Mouse (Mus musculus) forebrain, embryonic 12.5 days (tissue): ENCODE measurements around the gene Ccnd2. TPM values are rescaled to one million over a fixed set of nuclear protein-coding genes. Genes with fewer than 3 reads are reported as not detected.
A peak's percentile ranks its signal among the peaks of the same experiment; 100 is the strongest.

Experiments
- ATAC-seq: fragments of 200-750 bp; cut with Nextera tagmentation; 2 replicates; pipeline ENCODE4 v1.8.0; 2017; ENCODE audit warnings: moderate TSS enrichment; ENCODE audit not compliant: low FRiP score
- H3K27ac ChIP-seq: fragments of 300-500 bp; sonication (generic); 2 replicates; pipeline ENCODE4 v1.5.1; 2016; ENCODE audit warnings: mild to moderate bottlenecking
- H3K27me3 ChIP-seq: fragments of 300-500 bp; sonication (generic); 2 replicates; pipeline ENCODE4 v1.6.1; 2016; ENCODE audit warnings: mild to moderate bottlenecking
- H3K36me3 ChIP-seq: fragments of 300-500 bp; sonication (generic); replicated peaks from 2 replicates; pipeline ENCODE4 v1.6.1; 2016; ENCODE audit warnings: mild to moderate bottlenecking
- H3K4me1 ChIP-seq: fragments of 300-500 bp; sonication (generic); 2 replicates; pipeline ENCODE4 v1.6.1; 2016
- H3K4me2 ChIP-seq: fragments of 300-500 bp; sonication (generic); 2 replicates; pipeline ENCODE4 v1.6.1; 2016; ENCODE audit warnings: mild to moderate bottlenecking, moderate library complexity
- H3K4me3 ChIP-seq: fragments of 300-500 bp; sonication (generic); replicated peaks from 2 replicates; pipeline ENCODE4 v1.5.1; 2016; ENCODE audit warnings: mild to moderate bottlenecking
- H3K9ac ChIP-seq: fragments of 300-500 bp; sonication (generic); 2 replicates; pipeline ENCODE4 v1.6.1; 2016; ENCODE audit warnings: mild to moderate bottlenecking
- H3K9me3 ChIP-seq: fragments of 300-500 bp; sonication (generic); 2 replicates; pipeline ENCODE4 v1.6.1; 2016
- WGBS: fragments of 180-500 bp; shearing (Covaris S2); methylation state at CpG from one replicate; pipeline ENCODE4 v1.1.7; 2016; 5-methylcytosine and 5-hydroxymethylcytosine counted together
- polyA plus RNA-seq: library from polyadenylated mRNA; unstranded; fragments of >200 nt; fragmentation: Nextera tagmentation; extraction: Ambion mirVana; gene quantifications from 2 replicates; pipeline ENCODE4 v1.2.1, GENCODE M21; 2016

Ccnd2 gene
- polyA plus RNA-seq, result 1,349 and 1,505 TPM in 2 replicates

DNA sequence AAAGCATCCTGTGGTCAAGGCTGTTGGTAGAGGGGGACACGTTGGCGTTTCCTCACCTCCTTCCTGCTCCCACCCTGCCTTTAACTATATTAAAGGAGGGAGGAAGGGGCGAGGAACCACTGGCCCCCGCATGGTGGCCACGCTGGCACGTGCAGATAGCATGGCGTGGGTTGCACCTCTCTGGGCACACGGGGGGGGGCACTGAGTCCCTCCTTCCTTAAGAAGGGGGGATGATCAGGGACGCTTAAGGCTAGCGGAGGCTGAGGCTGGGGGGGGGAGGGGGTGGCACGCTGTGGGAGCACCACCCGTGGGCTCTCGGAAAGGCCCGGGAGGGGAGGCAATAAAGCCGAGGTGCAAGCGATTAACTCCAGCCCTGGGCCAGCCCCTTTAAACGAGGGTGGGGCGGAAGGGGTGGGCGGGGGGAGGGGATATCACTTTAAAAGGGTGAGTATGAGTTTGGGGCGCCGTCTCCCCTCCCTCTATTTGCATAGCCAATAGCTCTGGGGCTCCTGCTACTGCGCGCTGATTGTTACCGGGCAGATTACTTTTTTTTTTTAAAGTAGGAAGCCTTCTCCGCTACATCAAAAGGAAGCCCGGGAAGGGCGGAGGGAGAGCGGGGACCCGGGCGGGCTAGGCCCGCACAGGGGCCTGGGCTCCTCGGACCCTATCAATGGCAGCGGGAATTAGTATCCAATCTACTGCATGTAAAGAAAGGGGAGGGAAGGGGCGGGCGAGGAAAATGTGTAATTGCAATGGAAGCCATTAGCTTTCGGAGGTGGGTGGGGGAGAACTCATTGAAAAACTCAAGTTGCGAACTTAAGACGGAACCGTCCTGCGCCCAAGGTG is at the start of gene Ccnd2:
Gene Ccnd2 (minus strand): TSS at position 88 of the 846 bp plus-strand sequence.
- Histone ChIP-seq H3K9ac (peak within 1 kb of the TSS; percentile 87), H3K4me2 (peak within 1 kb of the TSS; percentile 82), H3K4me3 (peak within 1 kb of the TSS; percentile 76), H3K36me3 (no peaks in the 10 kb centered on the region), H3K4me1 (peaks cover 73% of the 10 kb centered on the region), H3K27me3 (peaks cover 36% of the 10 kb centered on the region), H3K9me3 (no peaks in the 10 kb centered on the region), H3K27ac (peak within 1 kb of the TSS; percentile 90)
- WGBS, result under 1% methylated on average over 39 of the region's 40 CpGs
- ATAC-seq, result peak; percentile 59

GRCm38 (mm10) chr6:127196985-127197384 is 45.0 kb upstream of the Ccnd2 start:
- Histone ChIP-seq H3K36me3 (no peaks in the 10 kb centered on the region), H3K4me1 (no peaks in the 10 kb centered on the region), H3K27ac (no peak overlapping the region), H3K27me3 (no peaks in the 10 kb centered on the region), H3K9ac (no peak overlapping the region), H3K4me3 (no peak overlapping the region), H3K4me2 (no peak overlapping the region), H3K9me3 (no peaks in the 10 kb centered on the region)
- ATAC-seq, result no peak
- WGBS, result 87% methylated on average over 2 of the region's 2 CpGs

GRCm38 (mm10) chr6:127181296-127181695 is 29.3 kb upstream of the Ccnd2 start:
- Histone ChIP-seq H3K4me3 (no peak overlapping the region), H3K27ac (no peak overlapping the region), H3K27me3 (no peaks in the 10 kb centered on the region; the same call in 1 of the 2 replicates), H3K36me3 (no peaks in the 10 kb centered on the region), H3K9me3 (no peaks in the 10 kb centered on the region), H3K4me1 (peaks cover 25% of the 10 kb centered on the region), H3K9ac (no peak overlapping the region), H3K4me2 (no peak overlapping the region)
- 80% methylated on average over 12 of the region's 12 CpGs for WGBS
- no peak for ATAC-seq

DNA sequence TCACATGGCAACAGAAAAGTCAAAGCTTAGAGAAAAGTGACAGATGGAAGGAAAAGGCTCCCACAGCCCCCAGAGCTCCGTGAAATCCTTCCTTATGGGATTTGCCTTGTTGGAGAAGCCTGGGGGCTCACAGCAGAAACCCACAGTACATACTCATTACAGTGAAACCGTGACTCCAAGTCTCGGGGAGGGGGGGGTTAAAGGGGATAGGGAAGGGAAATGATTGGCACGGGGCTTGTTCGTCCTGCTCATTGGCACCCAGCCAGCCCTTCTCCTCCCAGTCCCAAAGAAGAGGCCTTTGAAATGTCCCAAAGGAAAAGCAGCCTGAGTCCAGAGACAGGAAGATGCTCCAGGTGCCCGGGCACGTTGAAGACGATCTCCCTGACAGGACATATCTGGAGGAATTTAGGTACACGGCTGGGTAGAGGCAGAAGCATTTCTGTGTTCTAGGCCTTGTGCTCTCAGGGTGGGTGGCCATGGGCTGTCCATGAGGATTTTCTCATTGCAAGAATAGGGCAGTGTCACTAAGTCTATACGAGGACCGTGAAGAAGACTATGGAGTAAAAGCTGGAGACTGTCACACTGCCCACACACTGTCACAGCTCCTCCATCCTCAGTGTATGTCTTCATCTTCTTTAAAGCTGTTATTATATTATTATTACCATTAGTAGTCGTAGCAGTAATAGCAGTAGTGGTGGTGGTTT is 27.2 kb upstream of the Ccnd2 start:
- Histone ChIP-seq H3K9me3 (no peaks in the 10 kb centered on the region), H3K4me1 (peaks cover 25% of the 10 kb centered on the region), H3K27ac (no peak overlapping the region), H3K27me3 (no peaks in the 10 kb centered on the region; the same call in 1 of the 2 replicates), H3K4me2 (no peak overlapping the region), H3K36me3 (no peaks in the 10 kb centered on the region), H3K4me3 (no peak overlapping the region), H3K9ac (no peak overlapping the region)
- WGBS, result 61% methylated on average over 12 of the region's 12 CpGs
- ATAC-seq, result no peak

GRCm38 (mm10) chr6:127177962-127178361 is 26.0 kb upstream of the Ccnd2 start:
- Histone ChIP-seq H3K9me3 (no peaks in the 10 kb centered on the region), H3K36me3 (no peaks in the 10 kb centered on the region), H3K27ac (no peak overlapping the region), H3K4me2 (no peak overlapping the region), H3K4me1 (peaks cover 25% of the 10 kb centered on the region), H3K4me3 (no peak overlapping the region), H3K27me3 (no peaks in the 10 kb centered on the region; the same call in 1 of the 2 replicates), H3K9ac (no peak overlapping the region)
- ATAC-seq, result no peak
- 84% methylated on average over 7 of the region's 7 CpGs for WGBS

GRCm38 (mm10) chr6:127177441-127177840 is 25.4 kb upstream of the Ccnd2 start:
- H3K36me3 ChIP-seq, result no peaks in the 10 kb centered on the region
- peaks cover 25% of the 10 kb centered on the region for H3K4me1 ChIP-seq
- WGBS, result 46% methylated on average over 4 of the region's 4 CpGs
- ATAC-seq, result no peak
- H3K27me3 ChIP-seq, result no peaks in the 10 kb centered on the region; the same call in 1 of the 2 replicates
- H3K4me2 ChIP-seq, result no peak overlapping the region
- H3K9me3 ChIP-seq, result no peaks in the 10 kb centered on the region
- H3K4me3 ChIP-seq, result no peak overlapping the region
- H3K27ac ChIP-seq, result no peak overlapping the region
- no peak overlapping the region for H3K9ac ChIP-seq

- ATAC-seq, result no peak
- no peak overlapping the region for H3K27ac ChIP-seq
- WGBS, result 91% methylated on average over 11 of the region's 11 CpGs
- H3K4me1 ChIP-seq, result peaks cover 5% of the 10 kb centered on the region; the same call in 1 of the 2 replicates
- H3K27me3 ChIP-seq, result 0 out of 2 replicates have a peak, but pooled peaks cover 4% of the 10 kb centered on the region
- H3K4me3 ChIP-seq, result no peak overlapping the region
- H3K4me2 ChIP-seq, result no peak overlapping the region
- H3K9me3 ChIP-seq, result no peaks in the 10 kb centered on the region
- H3K9ac ChIP-seq, result no peak overlapping the region
- H3K36me3 ChIP-seq, result no peaks in the 10 kb centered on the region
These were observed 20.5 kb upstream of the Ccnd2 start for GRCm38 (mm10) chr6:127172461-127172860.

- Histone ChIP-seq H3K27me3 (0 out of 2 replicates have a peak, but pooled peaks cover 4% of the 10 kb centered on the region), H3K4me1 (no peaks in the 10 kb centered on the region), H3K36me3 (no peaks in the 10 kb centered on the region), H3K27ac (no peak overlapping the region), H3K4me2 (no peak overlapping the region), H3K4me3 (no peak overlapping the region), H3K9ac (no peak overlapping the region), H3K9me3 (no peaks in the 10 kb centered on the region)
- no peak for ATAC-seq
- WGBS, result 87% methylated on average over 8 of the region's 8 CpGs
These were observed 18.7 kb upstream of the Ccnd2 start for GRCm38 (mm10) chr6:127170734-127171133.

- Histone ChIP-seq H3K27me3 (no peaks in the 10 kb centered on the region), H3K27ac (no peak overlapping the region), H3K4me1 (no peaks in the 10 kb centered on the region), H3K36me3 (no peaks in the 10 kb centered on the region), H3K4me2 (no peak overlapping the region), H3K9me3 (no peaks in the 10 kb centered on the region), H3K9ac (no peak overlapping the region), H3K4me3 (no peak overlapping the region)
- WGBS, result 82% methylated on average over 4 of the region's 4 CpGs
- ATAC-seq, result no peak
These were observed 13.7 kb upstream of the Ccnd2 start for GRCm38 (mm10) chr6:127165663-127166062.

- Histone ChIP-seq H3K9ac (no peak overlapping the region), H3K4me3 (no peak overlapping the region), H3K9me3 (no peaks in the 10 kb centered on the region), H3K27ac (no peak overlapping the region), H3K4me2 (no peak overlapping the region), H3K27me3 (peaks cover 7% of the 10 kb centered on the region; the same call in 1 of the 2 replicates), H3K4me1 (no peaks in the 10 kb centered on the region), H3K36me3 (no peaks in the 10 kb centered on the region)
- 77% methylated on average over 6 of the region's 6 CpGs for WGBS
- no peak for ATAC-seq
These were observed 10.8 kb upstream of the Ccnd2 start for GRCm38 (mm10) chr6:127162842-127163241.

DNA sequence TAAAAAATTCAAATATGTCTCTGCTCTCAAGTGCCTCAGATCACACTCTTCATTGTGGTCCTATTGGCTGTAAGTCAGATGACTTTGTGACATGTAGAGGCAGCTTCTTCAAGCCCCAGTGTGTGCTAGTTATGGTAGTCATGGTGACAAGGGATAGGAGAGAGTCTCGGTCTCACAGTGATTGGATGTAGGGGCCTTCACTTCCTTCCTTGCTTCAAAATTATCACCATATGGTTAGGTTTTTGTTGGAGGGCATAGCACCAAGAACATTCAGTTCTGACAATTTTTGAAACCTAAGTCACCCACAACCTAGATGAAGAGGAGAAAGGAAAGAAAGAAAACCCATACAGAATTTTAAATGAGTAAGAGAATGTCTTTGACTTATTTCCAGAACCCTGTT is 5.3 kb upstream of the Ccnd2 start:
- 67% methylated on average over 1 of the region's 1 CpGs for WGBS
- H3K9ac ChIP-seq, result no peak overlapping the region
- H3K4me3 ChIP-seq, result no peak overlapping the region
- H3K9me3 ChIP-seq, result no peaks in the 10 kb centered on the region
- peaks cover 48% of the 10 kb centered on the region for H3K27me3 ChIP-seq
- no peak for ATAC-seq
- no peaks in the 10 kb centered on the region for H3K36me3 ChIP-seq
- peaks cover 35% of the 10 kb centered on the region for H3K4me1 ChIP-seq
- no peak overlapping the region for H3K27ac ChIP-seq
- H3K4me2 ChIP-seq, result no peak overlapping the region

GRCm38 (mm10) chr6:127155468-127155867 is 3.5 kb upstream of the Ccnd2 start:
- Histone ChIP-seq H3K4me1 (peaks cover 52% of the 10 kb centered on the region), H3K36me3 (no peaks in the 10 kb centered on the region), H3K9me3 (no peaks in the 10 kb centered on the region), H3K27ac (no peak overlapping the region), H3K27me3 (peaks cover 48% of the 10 kb centered on the region), H3K4me2 (peak overlapping the region; percentile 82), H3K9ac (peak overlapping the region; percentile 33; the same call in 1 of the 2 replicates), H3K4me3 (peak overlapping the region; percentile 76)
- whole genome bisulfite sequencing, result under 1% methylated on average over 15 of the region's 15 CpGs
- no peak for ATAC-seq
